Mouse (Mus musculus): ENCODE results near the gene Nnat. TPM values are rescaled to one million over a fixed set of nuclear protein-coding genes. Genes with fewer than 3 reads are reported as not detected.

The Nnat gene
- polyA plus RNA-seq, 1 experiment from 2014 or later, result 201 TPM

- H3K9me3 ChIP-seq (replicated peaks; ENCODE audit: control insufficient read depth, low read length), result no peaks in the 10 kb centered on the region
- H3K4me3 ChIP-seq (ENCODE audit: low read depth, low read length), result no peak overlapping the region
- H3K27ac ChIP-seq (ENCODE audit: low read depth, low read length), result no peak overlapping the region
- peaks cover 5% of the 10 kb centered on the region; the same call in 1 of the 2 replicates for H3K27me3 ChIP-seq (ENCODE audit: control insufficient read depth, insufficient read depth, low read length)
- ATAC-seq (replicated peaks; ENCODE audit: insufficient number of reproducible peaks, low FRiP score, low TSS enrichment), result peak; percentile 78
- WGBS (ENCODE audit: insufficient replicate concordance), result 25% methylated on average over 6 of the region's 6 CpGs
- no peaks in the 10 kb centered on the region for H3K36me3 ChIP-seq (ENCODE audit: control insufficient read depth, insufficient read depth, low read length)
- no peak overlapping the region for H3K9ac ChIP-seq (ENCODE audit: low read depth, low read length)
- peaks cover 12% of the 10 kb centered on the region for H3K4me1 ChIP-seq (ENCODE audit: control insufficient read depth, insufficient read depth, low read length)
- H3K4me2 ChIP-seq, result no peak overlapping the region
Observed at GRCm38 (mm10) chr2:157601435-157601839, 41.6 kb downstream of the Nnat start.

- peaks cover 12% of the 10 kb centered on the region for H3K4me1 ChIP-seq (ENCODE audit: control insufficient read depth, insufficient read depth, low read length)
- H3K36me3 ChIP-seq (ENCODE audit: control insufficient read depth, insufficient read depth, low read length), result no peaks in the 10 kb centered on the region
- no peak overlapping the region for H3K4me3 ChIP-seq (ENCODE audit: low read depth, low read length)
- no peak for ATAC-seq (replicated peaks; ENCODE audit: insufficient number of reproducible peaks, low FRiP score, low TSS enrichment)
- 0 out of 2 replicates have a peak overlapping the region, but pooled peaks have one; percentile 8 for H3K9ac ChIP-seq (ENCODE audit: low read depth, low read length)
- WGBS (ENCODE audit: insufficient replicate concordance), result 7% methylated on average over 18 of the region's 18 CpGs
- H3K4me2 ChIP-seq, result no peak overlapping the region
- no peak overlapping the region for H3K27ac ChIP-seq (ENCODE audit: low read depth, low read length)
- H3K9me3 ChIP-seq (replicated peaks; ENCODE audit: control insufficient read depth, low read length), result no peaks in the 10 kb centered on the region
- H3K27me3 ChIP-seq (ENCODE audit: control insufficient read depth, insufficient read depth, low read length), result peaks cover 5% of the 10 kb centered on the region; the same call in 1 of the 2 replicates
Observed at GRCm38 (mm10) chr2:157605025-157605675, 45.3 kb downstream of the Nnat start.

GRCm38 (mm10) chr2:157607542-157608236 lies 47.8 kb downstream of the Nnat start:
- Histone ChIP-seq H3K9ac (ENCODE audit: low read depth, low read length) (no peak overlapping the region), H3K4me2 (no peak overlapping the region), H3K27ac (ENCODE audit: low read depth, low read length) (no peak overlapping the region), H3K4me1 (ENCODE audit: control insufficient read depth, insufficient read depth, low read length) (no peaks in the 10 kb centered on the region), H3K9me3 (replicated peaks; ENCODE audit: control insufficient read depth, low read length) (no peaks in the 10 kb centered on the region), H3K4me3 (ENCODE audit: low read depth, low read length) (no peak overlapping the region), H3K27me3 (ENCODE audit: control insufficient read depth, insufficient read depth, low read length) (peaks cover 10% of the 10 kb centered on the region), H3K36me3 (ENCODE audit: control insufficient read depth, insufficient read depth, low read length) (no peaks in the 10 kb centered on the region)
- ATAC-seq (replicated peaks; ENCODE audit: insufficient number of reproducible peaks, low FRiP score, low TSS enrichment), result no peak
- 66% methylated on average over 9 of the region's 9 CpGs for WGBS (ENCODE audit: insufficient replicate concordance)

- WGBS (ENCODE audit: insufficient replicate concordance), result 76% methylated on average over 3 of the region's 3 CpGs
- H3K4me1 ChIP-seq (ENCODE audit: control insufficient read depth, insufficient read depth, low read length), result peaks cover 5% of the 10 kb centered on the region; the same call in 1 of the 2 replicates
- H3K27ac ChIP-seq (ENCODE audit: low read depth, low read length), result no peak overlapping the region
- H3K4me3 ChIP-seq (ENCODE audit: low read depth, low read length), result no peak overlapping the region
- no peaks in the 10 kb centered on the region for H3K9me3 ChIP-seq (replicated peaks; ENCODE audit: control insufficient read depth, low read length)
- peaks cover 16% of the 10 kb centered on the region for H3K27me3 ChIP-seq (ENCODE audit: control insufficient read depth, insufficient read depth, low read length)
- H3K4me2 ChIP-seq, result no peak overlapping the region
- no peaks in the 10 kb centered on the region for H3K36me3 ChIP-seq (ENCODE audit: control insufficient read depth, insufficient read depth, low read length)
- no peak for ATAC-seq (replicated peaks; ENCODE audit: insufficient number of reproducible peaks, low FRiP score, low TSS enrichment)
- no peak overlapping the region for H3K9ac ChIP-seq (ENCODE audit: low read depth, low read length)
Observed at GRCm38 (mm10) chr2:157611735-157612134, 51.9 kb downstream of the Nnat start.

Small RNA genes lying within 50 kb of the gene (microRNA-seq; reads per million reads assigned to microRNA genes)
- gene Gm23134 (ENCODE audit: borderline number of aligned reads), result 5.1 reads per million, percentile 39 among the genes with 10 or more reads in this experiment

Other genes with a start within 250 kb of the Nnat start
- not detected in 2 replicates for gene Ghrh, start 212.6 kb upstream of the Nnat start, polyA plus RNA-seq (2014; fragmentation: Nextera tagmentation; extraction: Ambion mirVana)
- gene Manbal, start 192.5 kb upstream of the Nnat start, polyA plus RNA-seq (2014; fragmentation: Nextera tagmentation; extraction: Ambion mirVana), result 29.8 and 35.8 TPM in 2 replicates
- 4.7 and 6.2 TPM in 2 replicates for gene Src, start 141.6 kb upstream of the Nnat start, polyA plus RNA-seq (2014; fragmentation: Nextera tagmentation; extraction: Ambion mirVana)
- gene Blcap, start 11.2 kb downstream of the Nnat start, polyA plus RNA-seq (2014; fragmentation: Nextera tagmentation; extraction: Ambion mirVana), result 36.5 and 42.1 TPM in 2 replicates
- 36.3 and 40.1 TPM in 2 replicates for gene Ctnnbl1, start 177.3 kb downstream of the Nnat start, polyA plus RNA-seq (2014; fragmentation: Nextera tagmentation; extraction: Ambion mirVana)

Data from heart, embryonic 11.5 days (tissue).